Mouse (Mus musculus): Measurements from ENCODE around the gene Dcaf8. TPM values are rescaled to one million over a fixed set of nuclear protein-coding genes. Genes with fewer than 3 reads are reported as not detected.

Gene Dcaf8
- total RNA-seq (2015), result 26.0 and 46.0 TPM in 2 replicates
- 93.6 and 140 TPM in 2 replicates for total RNA-seq (2017)

GRCm38 (mm10) chr1:172147835-172148278, at the start of gene Dcaf8:
TSS of gene Dcaf8 (plus strand) at chr1:172148084.
- ATAC-seq (replicated peaks; ENCODE audit: poor library complexity), result peak; percentile 88

- ATAC-seq (replicated peaks; ENCODE audit: poor library complexity), result no peak
Measured at GRCm38 (mm10) chr1:172099325-172100033, 48.4 kb upstream of the Dcaf8 start.

- no peak for ATAC-seq (replicated peaks; ENCODE audit: poor library complexity)
Measured at GRCm38 (mm10) chr1:172103619-172104018, 44.3 kb upstream of the Dcaf8 start.

- no peak for ATAC-seq (replicated peaks; ENCODE audit: poor library complexity)
Measured at GRCm38 (mm10) chr1:172105101-172105500, 42.8 kb upstream of the Dcaf8 start.

GRCm38 (mm10) chr1:172107777-172108477, 40.0 kb upstream of the Dcaf8 start:
- no peak for ATAC-seq (replicated peaks; ENCODE audit: poor library complexity)

- no peak for ATAC-seq (replicated peaks; ENCODE audit: poor library complexity)
Measured at GRCm38 (mm10) chr1:172116948-172117347, 30.9 kb upstream of the Dcaf8 start.

- no peak for ATAC-seq (replicated peaks; ENCODE audit: poor library complexity)
Measured at GRCm38 (mm10) chr1:172119100-172119499, 28.8 kb upstream of the Dcaf8 start.

- ATAC-seq (replicated peaks; ENCODE audit: poor library complexity), result peak; percentile 95
Measured at GRCm38 (mm10) chr1:172119720-172120119, 28.2 kb upstream of the Dcaf8 start.

GRCm38 (mm10) chr1:172122671-172123070, 25.2 kb upstream of the Dcaf8 start:
- no peak for ATAC-seq (replicated peaks; ENCODE audit: poor library complexity)

GRCm38 (mm10) chr1:172124572-172124971, 23.3 kb upstream of the Dcaf8 start:
- ATAC-seq (replicated peaks; ENCODE audit: poor library complexity), result no peak

GRCm38 (mm10) chr1:172126376-172127347, 21.2 kb upstream of the Dcaf8 start, which contains the start of gene Pex19:
TSS of gene Pex19 (plus strand) at chr1:172126755.
- peak; percentile 97 for ATAC-seq (replicated peaks; ENCODE audit: poor library complexity)

- no peak for ATAC-seq (replicated peaks; ENCODE audit: poor library complexity)
Measured at GRCm38 (mm10) chr1:172127487-172127886, 20.4 kb upstream of the Dcaf8 start.

GRCm38 (mm10) chr1:172128563-172128962, 19.3 kb upstream of the Dcaf8 start:
- ATAC-seq (replicated peaks; ENCODE audit: poor library complexity), result no peak

GRCm38 (mm10) chr1:172129108-172129507, 18.8 kb upstream of the Dcaf8 start:
- ATAC-seq (replicated peaks; ENCODE audit: poor library complexity), result 0 out of 2 replicates have a peak, but pooled peaks have one; percentile 36

GRCm38 (mm10) chr1:172129780-172130179, 18.1 kb upstream of the Dcaf8 start:
- no peak for ATAC-seq (replicated peaks; ENCODE audit: poor library complexity)

- ATAC-seq (replicated peaks; ENCODE audit: poor library complexity), result no peak
Measured at GRCm38 (mm10) chr1:172132319-172132718, 15.6 kb upstream of the Dcaf8 start.

- no peak for ATAC-seq (replicated peaks; ENCODE audit: poor library complexity)
Measured at GRCm38 (mm10) chr1:172133535-172133934, 14.3 kb upstream of the Dcaf8 start.

GRCm38 (mm10) chr1:172134072-172134471, 13.8 kb upstream of the Dcaf8 start:
- ATAC-seq (replicated peaks; ENCODE audit: poor library complexity), result no peak

GRCm38 (mm10) chr1:172140160-172140559, 7.7 kb upstream of the Dcaf8 start:
- no peak for ATAC-seq (replicated peaks; ENCODE audit: poor library complexity)

GRCm38 (mm10) chr1:172140825-172141224, 7.1 kb upstream of the Dcaf8 start:
- no peak for ATAC-seq (replicated peaks; ENCODE audit: poor library complexity)

GRCm38 (mm10) chr1:172141529-172141928, 6.4 kb upstream of the Dcaf8 start:
- ATAC-seq (replicated peaks; ENCODE audit: poor library complexity), result no peak
